Mouse (Mus musculus) cortical plate, adult 2 months (tissue): ENCODE data around the gene Camk2n1. TPM values are rescaled to one million over a fixed set of nuclear protein-coding genes. Genes with fewer than 3 reads are reported as not detected.

Experiments used
- H3K27ac ChIP-seq: fragments of 200-500 bp; 2 replicates; pipeline ENCODE4 v1.5.1; 2012; ENCODE audit warnings: low read length, control low read depth, inconsistent platforms; ENCODE audit not compliant: insufficient read depth
- H3K4me1 ChIP-seq: fragments of 200-500 bp; 2 replicates; pipeline ENCODE4 v1.6.1; 2011; ENCODE audit warnings: low read length; ENCODE audit not compliant: control insufficient read depth, insufficient read depth
- H3K4me3 ChIP-seq: fragments of 200-500 bp; 2 replicates; pipeline ENCODE4 v1.5.1; 2011; ENCODE audit warnings: mild to moderate bottlenecking, low read length, control low read depth; ENCODE audit not compliant: insufficient read depth
- CTCF ChIP-seq: fragments of 200-500 bp; IDR thresholded peaks from 2 replicates; pipeline ENCODE4 v1.5.1; 2011; ENCODE audit warnings: mild to moderate bottlenecking, control low read depth, low read length; ENCODE audit not compliant: insufficient read depth; ENCODE audit errors: extremely low read depth
- POLR2A ChIP-seq: fragments of 200-500 bp; IDR thresholded peaks from 2 replicates; pipeline ENCODE4 v1.6.1; 2011; ENCODE audit warnings: mild to moderate bottlenecking, low read length, control low read depth; ENCODE audit not compliant: insufficient read depth; ENCODE audit errors: extremely low read depth
- polyA plus RNA-seq: library from polyadenylated mRNA; depleted of rRNA; stranded (reverse); fragments of >200 nt; gene quantifications from 2 replicates; pipeline ENCODE4 v1.2.3, GENCODE M21; 2012; rRNA removed

Camk2n1 gene
- polyA plus RNA-seq, 1 experiment, result 995 TPM

DNA sequence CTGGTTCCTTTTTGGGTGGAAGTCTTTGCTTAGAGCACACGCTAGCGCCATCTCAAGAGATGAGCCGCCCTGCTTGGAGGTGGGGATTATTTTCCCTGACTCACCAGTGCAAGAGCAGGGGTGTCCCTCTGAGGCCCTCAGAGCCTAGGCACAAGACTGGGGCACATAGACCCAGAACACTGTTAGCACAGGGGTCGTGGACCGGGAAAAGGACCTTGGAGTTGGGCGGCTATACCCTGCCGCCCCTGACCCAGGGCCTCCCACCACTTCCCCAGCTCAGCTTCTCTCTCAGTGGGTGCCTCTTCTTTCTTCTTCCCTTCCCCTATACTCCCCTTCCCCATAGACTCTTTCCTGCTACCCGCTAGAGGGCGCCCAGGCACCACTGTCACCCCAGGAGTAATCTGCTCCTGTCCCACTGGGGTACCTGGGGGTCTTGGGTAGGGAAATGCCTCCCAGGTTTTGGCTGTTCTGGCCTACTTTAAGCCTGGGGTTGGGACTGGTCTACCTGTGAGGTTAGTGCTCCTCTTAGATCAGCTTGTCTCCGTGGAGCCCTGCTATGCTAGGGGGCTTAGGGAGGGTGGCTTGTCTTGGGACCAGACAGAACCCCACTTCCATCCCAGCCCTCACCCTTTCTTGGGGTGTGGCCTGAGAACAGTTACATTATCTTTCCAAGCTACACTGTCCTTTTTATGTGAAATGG, 51.2 kb downstream of the Camk2n1 start:
- no peak overlapping the region for H3K4me3 ChIP-seq
- H3K27ac ChIP-seq, result peak overlapping the region; percentile 30
- no peaks in the 10 kb centered on the region for H3K4me1 ChIP-seq
- TF ChIP-seq CTCF (peak; percentile 64), POLR2A (no peak)

DNA sequence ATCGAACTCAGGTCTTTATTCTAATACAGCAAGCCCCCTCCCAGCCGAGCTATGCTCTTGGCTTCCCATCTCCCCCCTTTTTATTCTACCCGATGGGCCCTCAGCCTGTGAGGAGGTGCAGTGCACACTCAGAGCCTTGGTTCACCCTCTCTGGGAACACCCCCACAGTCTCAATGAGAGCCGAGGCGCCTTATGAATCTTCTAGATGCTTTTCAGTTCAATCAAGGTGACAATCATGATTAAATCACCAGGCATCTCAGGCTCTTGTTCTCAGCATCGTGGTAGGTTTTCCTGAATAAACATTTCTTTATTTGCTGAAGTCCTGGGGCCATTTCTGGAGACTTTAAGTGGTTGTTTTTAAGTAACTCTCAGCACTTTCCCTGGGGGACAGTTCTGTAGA, 53.8 kb downstream of the Camk2n1 start:
- Histone ChIP-seq H3K4me3 (no peak overlapping the region), H3K4me1 (peaks cover 1% of the 10 kb centered on the region), H3K27ac (no peak overlapping the region)
- TF ChIP-seq CTCF (no peak), POLR2A (no peak)

Other genes with a start within 250 kb of the Camk2n1 start
- 156 and 165 TPM in 2 replicates for gene Hp1bp3, start 238.0 kb upstream of the Camk2n1 start, polyA plus RNA-seq
- 89.7 and 93.2 TPM in 2 replicates for gene Sh2d5, start 203.9 kb upstream of the Camk2n1 start, polyA plus RNA-seq
- gene Kif17, start 203.9 kb upstream of the Camk2n1 start, polyA plus RNA-seq, result 28.7 and 29.2 TPM in 2 replicates
- gene Ddost, start 149.6 kb upstream of the Camk2n1 start, polyA plus RNA-seq, result 96.7 and 99.4 TPM in 2 replicates
- gene Pink1, start 128.0 kb upstream of the Camk2n1 start, polyA plus RNA-seq, result 411 and 422 TPM in 2 replicates
- gene Cda, start 86.3 kb upstream of the Camk2n1 start, polyA plus RNA-seq, result 2.9 and 3.7 TPM in 2 replicates
- 19.1 and 19.2 TPM in 2 replicates for gene Fam43b, start 57.8 kb upstream of the Camk2n1 start, polyA plus RNA-seq
- 28.2 and 30.6 TPM in 2 replicates for gene Mul1, start 19.6 kb upstream of the Camk2n1 start, polyA plus RNA-seq
- gene Vwa5b1, start 181.6 kb downstream of the Camk2n1 start, polyA plus RNA-seq, result 1.5 and 2.0 TPM in 2 replicates